Mouse (Mus musculus) adrenal gland, postnatal 14 days (tissue): ENCODE measurements at regions not wholly inside any gene's neighbourhood (a gene's known extent, or its start where the extent isn't known, plus 50 kb on each side); places are given as distances from the start of the nearest gene placed in this dataset.
"Not testable (repeated sequence)": the region's sequence is repeated elsewhere in the genome, so short reads cannot be mapped to it uniquely, and the experiment has no call there.

Experiments
- DNase-seq: peaks from one replicate; pipeline ENCODE4 v3.0.0; 2021; ENCODE audit warnings: mixed read lengths

DNA sequence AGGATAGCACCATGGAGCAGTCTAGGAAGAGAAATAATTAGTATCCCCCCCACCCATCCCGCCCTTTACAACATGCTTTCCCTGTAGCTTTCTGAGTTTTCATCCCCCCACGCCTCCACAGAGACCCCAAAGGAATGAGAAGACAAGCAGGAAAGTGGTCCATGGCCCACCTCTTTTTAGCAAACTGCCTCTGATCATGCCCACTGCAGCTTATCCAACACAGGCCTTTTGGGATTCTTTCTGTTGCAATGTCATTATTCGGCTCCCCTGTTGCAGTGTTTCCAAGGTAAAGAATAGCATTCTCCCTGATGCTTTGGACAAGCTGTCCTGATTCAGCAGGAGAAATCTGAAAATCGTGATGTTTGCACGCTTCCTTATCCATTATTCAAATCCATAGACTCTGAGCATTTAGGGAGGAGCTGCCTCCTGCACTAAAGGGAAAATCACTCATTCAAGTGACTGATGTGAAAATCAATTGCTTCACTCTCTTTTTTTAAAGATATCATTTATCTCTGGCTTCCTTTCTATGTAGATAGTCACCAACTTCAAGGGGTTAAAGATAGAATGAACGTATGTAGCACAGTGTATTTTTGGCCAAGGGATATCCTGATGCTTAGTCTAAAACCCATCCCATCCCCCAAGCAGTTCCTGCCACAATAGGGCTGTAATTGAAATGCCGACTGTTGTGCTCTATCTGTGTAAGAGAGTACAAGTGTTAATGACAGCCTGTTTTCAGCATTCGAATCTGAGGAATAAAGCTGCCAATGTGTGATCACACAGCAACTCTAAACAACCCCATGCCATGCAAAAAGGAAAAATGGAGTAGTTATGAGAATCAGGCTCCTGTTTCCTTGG, 743.1 kb downstream of the Kcna4 start:
- DNase-seq, result no peak

DNA sequence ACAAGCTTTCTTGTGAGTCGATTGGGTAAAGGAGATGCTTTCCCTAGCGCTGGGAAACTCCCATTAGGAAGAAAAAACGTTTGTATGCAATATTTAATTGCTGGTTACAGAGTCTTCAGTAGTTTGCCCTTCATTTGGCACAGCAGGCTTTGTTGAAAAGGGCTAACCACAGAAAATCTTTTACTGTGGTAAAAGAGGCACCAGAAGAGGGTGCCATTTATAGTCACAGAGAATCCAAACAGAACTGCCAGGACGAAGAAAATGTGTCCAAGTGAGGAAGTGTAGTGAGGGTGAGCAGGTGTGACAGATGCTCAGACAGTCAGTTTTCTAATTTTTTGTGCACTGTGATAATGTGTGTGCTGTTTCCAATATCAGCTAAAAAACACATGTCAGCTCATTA, 744.4 kb downstream of the Kcna4 start:
- no peak for DNase-seq

DNA sequence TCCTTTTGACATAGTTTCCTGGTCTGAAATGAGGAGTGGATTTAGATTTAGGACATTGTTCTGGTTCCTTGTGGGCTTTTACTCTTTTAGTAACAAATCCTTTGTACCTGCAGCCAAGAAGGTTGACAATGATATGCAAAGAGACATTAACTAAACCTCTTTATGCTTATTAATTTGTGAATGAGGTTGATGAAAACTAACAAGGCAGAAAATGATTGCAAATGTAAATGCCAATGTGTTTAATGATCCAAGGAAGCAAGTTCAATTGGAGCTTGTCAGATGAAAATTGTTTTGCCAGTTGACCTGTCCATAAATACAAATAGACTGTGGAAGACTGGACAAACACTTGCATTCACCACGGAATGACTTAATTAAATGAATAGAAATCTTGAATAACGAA, 751.6 kb downstream of the Kcna4 start:
- DNase-seq, result no peak

DNA sequence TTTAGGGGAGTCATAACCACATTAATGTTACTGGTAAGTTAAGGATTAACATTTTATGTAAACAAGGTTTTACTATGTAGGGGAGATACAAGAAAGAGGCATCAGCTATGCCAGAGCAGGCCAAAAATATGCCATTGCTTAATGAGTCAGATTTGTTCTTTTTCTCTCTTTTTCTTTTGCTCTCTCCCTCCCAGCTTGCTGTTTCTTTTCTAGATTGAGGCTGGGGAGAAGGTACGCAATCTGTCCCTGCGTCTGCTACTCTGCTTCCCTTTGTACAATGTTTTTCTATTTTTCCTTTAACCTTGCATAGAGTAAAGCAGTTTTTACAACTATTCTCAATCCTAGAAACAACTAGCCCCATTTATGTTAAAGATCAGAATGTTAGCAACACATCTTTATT, 754.4 kb downstream of the Kcna4 start:
- DNase-seq, result no peak

DNA sequence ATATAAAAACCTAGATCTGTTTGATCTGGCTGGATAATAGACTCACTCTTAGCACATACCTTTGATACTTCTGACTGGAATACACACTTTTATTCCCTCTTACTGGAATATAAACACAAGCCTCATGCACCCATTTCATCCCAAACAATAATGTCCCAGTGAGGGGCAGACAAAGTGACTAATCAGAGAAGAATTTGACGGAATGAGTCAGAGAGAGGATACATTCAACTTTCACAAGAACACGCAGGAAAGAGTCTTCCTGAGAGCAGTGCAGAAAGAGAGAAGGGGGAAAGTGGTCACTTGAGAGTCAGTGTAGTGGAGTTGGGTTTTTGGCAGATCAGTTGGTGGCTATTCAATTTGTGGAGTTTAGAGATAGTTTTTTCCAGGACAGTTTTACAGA, 755.6 kb downstream of the Kcna4 start:
- no peak for DNase-seq

DNA sequence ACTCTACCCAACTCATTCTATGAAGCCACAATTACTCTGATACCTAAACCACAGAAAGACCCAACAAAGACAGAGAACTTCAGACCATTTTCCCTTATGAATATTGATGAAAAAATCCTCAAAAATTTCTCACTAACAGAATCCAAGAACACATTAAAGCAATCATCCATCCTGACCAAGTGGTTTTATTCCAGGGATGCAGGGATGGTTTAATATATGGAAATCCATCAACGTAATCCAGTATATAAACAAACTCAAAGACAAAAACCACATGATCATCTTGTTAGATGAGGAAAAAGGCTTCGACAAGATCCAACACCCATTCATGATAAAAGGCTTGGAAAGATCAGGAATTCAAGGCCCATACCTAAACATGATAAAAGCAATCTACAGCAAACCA, 772.3 kb downstream of the Kcna4 start:
- not testable (repeated sequence) for DNase-seq

DNA sequence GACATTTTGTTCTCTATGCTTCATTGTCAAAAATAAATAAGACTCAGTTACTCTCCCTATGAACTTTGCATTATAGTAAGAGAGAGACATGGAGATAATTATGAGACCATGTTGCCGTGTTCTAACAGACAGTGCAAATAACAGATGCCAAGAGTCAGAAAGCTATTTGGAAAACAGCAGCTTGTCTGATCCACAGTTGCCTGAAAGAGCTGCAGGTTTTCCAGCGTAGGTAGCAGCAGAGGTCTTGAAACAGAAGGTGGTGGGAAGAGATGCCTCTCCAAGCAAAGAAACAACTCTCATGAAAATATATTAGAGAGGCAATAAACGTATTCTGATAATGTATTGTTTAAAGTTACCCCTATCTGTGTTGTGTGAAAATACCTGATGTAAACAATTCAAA, 793.5 kb downstream of the Kcna4 start:
- no peak for DNase-seq

DNA sequence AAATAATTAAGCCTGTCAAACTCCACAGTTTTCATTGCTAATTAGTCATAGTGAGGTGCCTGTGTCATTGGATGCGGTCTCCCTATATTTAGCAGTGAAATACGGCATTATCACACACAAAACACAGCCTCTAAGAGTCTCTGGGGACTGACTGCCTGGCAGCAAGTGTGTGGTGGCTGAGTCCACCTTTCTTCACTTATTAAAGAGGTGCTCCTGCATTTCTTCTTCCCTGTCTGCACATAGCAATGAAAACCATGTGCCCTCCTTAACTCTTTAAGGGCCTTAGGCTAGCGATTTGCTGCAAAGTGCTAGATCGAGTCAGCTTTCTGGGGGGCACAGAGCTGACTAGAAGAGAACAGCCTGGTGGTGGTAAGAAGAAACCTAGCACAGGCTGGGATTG, 799.8 kb downstream of the Kcna4 start:
- DNase-seq, result no peak

DNA sequence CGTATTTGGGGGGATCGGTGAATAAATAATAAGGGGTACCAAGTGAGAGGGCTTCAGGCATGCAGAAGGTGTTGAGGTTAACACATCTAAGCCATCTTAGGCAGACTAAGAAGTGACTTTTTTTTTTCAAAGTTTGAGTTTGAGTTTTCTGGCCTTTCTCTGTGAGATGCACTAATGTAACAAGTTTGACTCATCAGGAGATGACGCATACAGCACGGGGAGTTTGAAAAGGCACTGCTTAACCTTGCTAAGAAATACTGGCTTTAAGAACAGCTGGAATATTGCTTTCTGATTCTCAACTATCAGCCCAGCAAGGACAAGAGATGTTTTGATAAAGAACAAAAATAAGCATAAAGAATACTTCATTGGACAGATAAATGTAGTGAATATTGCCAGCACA, 806.6 kb downstream of the Kcna4 start:
- peak; percentile 7 for DNase-seq

DNA sequence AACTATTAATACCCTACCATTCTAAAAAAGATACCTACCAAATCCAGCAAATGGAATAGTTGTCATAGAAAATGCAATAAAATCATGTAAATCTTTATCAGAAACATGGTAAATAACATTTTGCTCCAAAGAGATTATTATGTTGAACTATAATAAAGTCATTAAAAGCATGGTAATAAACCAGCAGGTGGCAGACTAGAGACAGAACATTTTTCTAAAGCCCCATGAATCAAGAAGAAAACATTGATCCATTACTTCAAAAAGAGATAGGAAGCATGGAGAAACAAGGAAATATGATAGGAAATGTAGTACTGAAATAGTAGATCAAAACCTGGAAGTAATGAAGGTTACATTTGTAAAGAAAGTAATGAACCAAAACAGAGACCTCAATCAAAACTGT, 819.7 kb downstream of the Kcna4 start:
- no peak for DNase-seq

DNA sequence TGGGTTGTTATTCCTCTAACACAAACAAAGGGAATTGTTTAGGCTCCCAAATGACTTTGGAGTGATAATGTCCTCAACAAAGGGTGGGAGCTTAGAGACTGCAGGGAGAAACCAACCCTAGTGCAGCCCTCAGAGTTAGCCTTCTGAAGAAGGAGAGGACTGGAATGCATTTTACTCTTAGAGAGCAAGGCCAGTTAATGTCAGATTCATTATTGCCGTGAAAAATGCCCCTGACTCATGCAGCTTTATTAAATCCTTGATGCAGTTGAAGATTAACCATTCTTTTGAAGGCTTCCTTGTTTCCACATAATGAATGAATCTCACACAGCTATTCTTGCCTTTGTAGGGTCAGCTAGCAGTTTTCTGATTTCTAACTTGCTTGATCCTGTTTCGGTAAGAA, 855.3 kb downstream of the Kcna4 start:
- DNase-seq, result no peak

DNA sequence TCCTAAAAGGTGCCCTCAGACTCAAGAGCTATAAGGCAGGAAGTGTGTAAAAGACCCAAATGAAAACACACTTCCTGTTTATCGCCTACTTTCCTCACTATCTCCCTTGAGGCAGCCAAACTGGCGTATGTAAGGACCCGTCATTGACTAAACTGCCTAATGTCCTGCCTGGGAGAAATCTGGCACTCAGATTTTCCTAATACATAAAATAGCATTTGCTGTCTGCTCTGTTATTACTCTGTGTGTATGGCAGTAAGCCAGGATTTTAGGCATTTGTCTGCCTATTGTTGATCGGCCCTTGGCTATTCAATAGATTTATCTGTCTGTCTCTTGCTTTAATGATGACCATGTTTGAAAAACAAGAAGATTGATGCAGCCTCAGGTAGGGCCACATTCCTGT, 857.8 kb downstream of the Kcna4 start:
- no peak for DNase-seq

DNA sequence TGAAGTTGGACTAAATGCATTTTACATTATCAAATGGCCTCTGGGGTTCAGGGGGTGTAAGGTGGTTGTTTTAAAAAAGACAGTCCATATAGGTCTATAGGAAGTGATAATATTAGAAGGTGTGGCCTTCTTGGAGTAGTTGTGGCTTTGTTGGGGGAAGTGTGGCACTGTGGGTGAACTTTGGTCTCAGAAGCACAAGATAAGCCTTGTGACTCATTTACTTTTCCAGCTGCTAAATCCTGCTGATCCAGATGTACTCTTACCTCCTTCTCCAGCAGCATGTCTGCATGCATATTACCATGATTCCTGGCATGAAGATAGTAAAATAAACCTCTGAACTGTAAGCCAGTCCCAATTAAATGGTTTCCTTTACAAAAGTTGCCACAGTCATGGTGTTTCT, 865.8 kb downstream of the Kcna4 start:
- no peak for DNase-seq

DNA sequence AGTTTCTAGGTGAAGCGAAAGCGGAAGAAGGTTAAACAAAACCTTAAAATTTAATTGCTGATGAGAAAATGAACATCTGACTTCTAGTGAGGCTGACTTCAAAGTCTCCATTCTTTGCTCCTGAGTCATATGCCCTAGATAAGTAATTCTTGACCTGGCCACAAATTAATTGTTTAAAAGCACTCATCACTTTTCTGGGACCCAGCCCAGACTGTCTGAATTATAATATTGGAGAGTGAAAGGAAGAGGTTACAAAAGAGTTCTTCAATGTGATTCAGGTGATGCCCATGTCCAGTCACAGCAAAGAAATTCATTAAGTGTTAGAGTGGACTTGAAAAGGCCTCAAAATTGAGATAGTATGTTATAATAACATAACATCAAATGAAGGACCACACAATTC, 867.3 kb downstream of the Kcna4 start:
- DNase-seq, result no peak

DNA sequence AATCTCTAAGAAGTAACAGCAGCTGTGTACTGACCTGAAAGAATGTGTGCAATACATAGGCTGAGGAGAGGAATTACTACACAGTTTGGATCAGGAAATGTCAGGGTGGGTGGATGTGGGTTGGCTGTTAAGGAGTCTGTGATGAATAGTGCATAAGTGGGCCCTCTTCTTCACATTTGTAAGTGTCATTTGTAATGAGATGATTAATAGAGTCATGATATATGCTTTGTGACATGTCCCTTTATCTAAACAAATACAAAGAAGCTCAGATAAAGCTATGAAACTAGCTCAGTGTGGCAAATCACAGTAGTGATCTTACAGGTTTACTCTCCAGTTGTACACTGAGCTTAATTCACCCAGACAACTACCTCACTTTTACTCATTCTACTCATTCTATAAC, 867.9 kb downstream of the Kcna4 start:
- no peak for DNase-seq

DNA sequence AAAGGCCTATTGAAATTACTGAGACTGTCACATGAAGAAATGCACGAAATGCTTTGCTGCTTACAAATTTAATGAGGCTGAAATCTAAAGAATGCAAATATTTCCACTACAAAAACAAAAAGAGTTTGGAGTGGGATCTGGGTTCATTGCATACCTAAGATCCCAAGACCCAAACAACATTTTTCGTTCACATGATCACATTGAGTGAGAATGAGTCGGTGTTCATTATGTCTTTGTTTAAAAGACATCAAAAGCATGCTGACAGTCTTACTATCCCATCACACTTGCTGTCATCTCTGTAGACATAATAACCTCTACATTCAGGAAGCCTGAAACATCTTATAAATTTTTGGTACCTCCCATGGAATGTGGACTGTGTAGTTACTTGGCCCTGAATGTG, 870.4 kb downstream of the Kcna4 start:
- no peak for DNase-seq

DNA sequence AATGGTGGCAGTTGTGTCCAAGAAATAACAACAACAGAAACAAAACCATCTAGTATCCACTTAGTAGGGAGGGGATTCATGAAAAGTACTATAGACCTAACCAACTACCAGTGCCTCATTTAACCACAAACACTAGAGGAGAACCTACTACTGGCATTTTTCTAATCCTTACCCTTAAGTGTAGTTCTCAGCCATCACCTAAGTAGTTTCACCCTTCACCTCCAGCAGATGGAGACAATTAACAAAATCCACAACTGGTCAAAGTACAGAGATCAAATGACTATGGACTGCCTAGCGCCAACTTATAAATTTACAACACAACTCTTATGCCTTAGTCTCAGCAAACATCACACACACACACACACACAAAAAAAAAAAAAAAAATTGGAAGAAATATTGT, 874.6 kb downstream of the Kcna4 start:
- DNase-seq, result no peak
